Mouse (Mus musculus): ENCODE measurements around the gene Rnase4. TPM values are rescaled to one million over a fixed set of nuclear protein-coding genes. Genes with fewer than 3 reads are reported as not detected.

The Rnase4 gene
- polyA plus RNA-seq, 1 experiment from 2014 or later, result 6.7 TPM

- Histone ChIP-seq H3K4me3 (no peak overlapping the region), H3K4me1 (no peaks in the 10 kb centered on the region), H3K4me2 (no peak overlapping the region), H3K27me3 (no peaks in the 10 kb centered on the region), H3K36me3 (ENCODE audit: poor library complexity, severe bottlenecking) (no peaks in the 10 kb centered on the region), H3K27ac (no peak overlapping the region), H3K9ac (no peak overlapping the region), H3K9me3 (replicated peaks) (no peaks in the 10 kb centered on the region)
- no peak for ATAC-seq
These were observed 15.6 kb downstream of the Rnase4 start for GRCm38 (mm10) chr14:51106449-51106967.

DNA sequence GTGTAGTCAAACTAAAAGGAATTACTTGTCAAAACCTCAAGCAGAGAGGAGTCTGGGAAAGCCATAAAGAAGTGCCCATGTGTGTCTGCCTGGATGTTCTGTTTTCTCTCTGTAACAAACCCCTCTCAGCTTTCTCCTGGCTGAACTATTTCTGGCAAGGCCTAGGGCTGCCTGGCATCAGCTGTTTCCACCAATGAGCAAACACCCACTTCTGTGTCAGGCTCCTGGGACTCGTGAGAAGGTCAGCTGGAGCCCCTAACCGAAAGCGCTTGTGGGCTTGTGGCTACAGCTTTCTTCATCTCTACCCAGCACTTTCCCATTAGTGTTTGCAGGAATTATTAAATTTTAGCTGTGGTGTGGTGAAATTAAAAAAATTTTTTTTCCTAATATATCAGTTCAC lies 21.1 kb downstream of the Rnase4 start:
- ATAC-seq, result no peak
- Histone ChIP-seq H3K4me2 (no peak overlapping the region), H3K9me3 (replicated peaks) (no peaks in the 10 kb centered on the region), H3K4me3 (no peak overlapping the region), H3K36me3 (ENCODE audit: poor library complexity, severe bottlenecking) (no peaks in the 10 kb centered on the region), H3K9ac (no peak overlapping the region), H3K27ac (no peak overlapping the region), H3K4me1 (no peaks in the 10 kb centered on the region), H3K27me3 (no peaks in the 10 kb centered on the region)
- 80% methylated on average over 3 of the region's 3 CpGs for whole genome bisulfite sequencing

- Histone ChIP-seq H3K4me2 (no peak overlapping the region), H3K9ac (no peak overlapping the region)
- WGBS, result 26% methylated on average over 9 of the region's 9 CpGs
These were observed 22.6 kb downstream of the Rnase4 start for GRCm38 (mm10) chr14:51113476-51113875.

GRCm38 (mm10) chr14:51113916-51114560 lies 23.2 kb downstream of the Rnase4 start, which contains the start of gene Eddm3b:
Gene Eddm3b (plus strand): TSS chr14:51114426.
- H3K4me1 ChIP-seq, result no peaks in the 10 kb centered on the region
- no peak within 1 kb of the TSS for H3K4me2 ChIP-seq
- no peak within 1 kb of the TSS for H3K4me3 ChIP-seq
- no peaks in the 10 kb centered on the region; the same call in 1 of the 2 replicates for H3K9me3 ChIP-seq (replicated peaks)
- no peaks in the 10 kb centered on the region for H3K36me3 ChIP-seq (ENCODE audit: poor library complexity, severe bottlenecking)
- WGBS, result 45% methylated on average over 12 of the region's 12 CpGs
- no peaks in the 10 kb centered on the region for H3K27me3 ChIP-seq
- H3K27ac ChIP-seq, result no peak within 1 kb of the TSS
- no peak for ATAC-seq
- H3K9ac ChIP-seq, result no peak within 1 kb of the TSS

More at GRCm38 (mm10) chr14:51113476-51113875, 22.6 kb downstream of the Rnase4 start:
- no peaks in the 10 kb centered on the region for H3K36me3 ChIP-seq (ENCODE audit: poor library complexity, severe bottlenecking)
- no peak for ATAC-seq
- no peaks in the 10 kb centered on the region for H3K4me1 ChIP-seq
- no peaks in the 10 kb centered on the region for H3K27me3 ChIP-seq
- no peak overlapping the region for H3K27ac ChIP-seq
- H3K4me3 ChIP-seq, result no peak overlapping the region
- no peaks in the 10 kb centered on the region; the same call in 1 of the 2 replicates for H3K9me3 ChIP-seq (replicated peaks)

DNA sequence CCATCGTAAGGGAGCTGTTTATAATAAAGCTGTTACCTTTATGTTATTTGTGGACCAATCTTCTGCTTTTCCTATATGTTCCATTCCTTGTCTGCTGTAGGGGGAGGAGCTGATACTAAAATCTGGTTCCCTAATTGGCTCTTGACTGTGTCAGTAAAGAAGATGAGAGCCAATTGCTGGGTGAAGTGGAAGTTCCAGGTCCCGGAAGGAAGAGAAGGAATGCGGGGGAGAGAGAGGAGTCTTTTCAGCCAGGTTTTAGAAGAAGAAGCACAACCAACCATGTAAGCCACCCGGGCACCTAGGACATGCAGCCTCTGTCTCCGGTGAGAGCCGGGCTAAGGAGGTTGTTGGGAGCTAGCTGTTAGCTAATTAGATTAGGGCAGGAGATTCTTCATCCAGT lies 34.8 kb downstream of the Rnase4 start:
- H3K27ac ChIP-seq, result no peak overlapping the region
- H3K4me1 ChIP-seq, result no peaks in the 10 kb centered on the region
- H3K4me3 ChIP-seq, result no peak overlapping the region
- H3K9ac ChIP-seq, result no peak overlapping the region
- H3K27me3 ChIP-seq, result no peaks in the 10 kb centered on the region
- H3K4me2 ChIP-seq, result no peak overlapping the region
- ATAC-seq, result no peak
- WGBS, result 88% methylated on average over 6 of the region's 6 CpGs
- no peaks in the 10 kb centered on the region for H3K36me3 ChIP-seq (ENCODE audit: poor library complexity, severe bottlenecking)
- no peaks in the 10 kb centered on the region for H3K9me3 ChIP-seq (replicated peaks)

DNA sequence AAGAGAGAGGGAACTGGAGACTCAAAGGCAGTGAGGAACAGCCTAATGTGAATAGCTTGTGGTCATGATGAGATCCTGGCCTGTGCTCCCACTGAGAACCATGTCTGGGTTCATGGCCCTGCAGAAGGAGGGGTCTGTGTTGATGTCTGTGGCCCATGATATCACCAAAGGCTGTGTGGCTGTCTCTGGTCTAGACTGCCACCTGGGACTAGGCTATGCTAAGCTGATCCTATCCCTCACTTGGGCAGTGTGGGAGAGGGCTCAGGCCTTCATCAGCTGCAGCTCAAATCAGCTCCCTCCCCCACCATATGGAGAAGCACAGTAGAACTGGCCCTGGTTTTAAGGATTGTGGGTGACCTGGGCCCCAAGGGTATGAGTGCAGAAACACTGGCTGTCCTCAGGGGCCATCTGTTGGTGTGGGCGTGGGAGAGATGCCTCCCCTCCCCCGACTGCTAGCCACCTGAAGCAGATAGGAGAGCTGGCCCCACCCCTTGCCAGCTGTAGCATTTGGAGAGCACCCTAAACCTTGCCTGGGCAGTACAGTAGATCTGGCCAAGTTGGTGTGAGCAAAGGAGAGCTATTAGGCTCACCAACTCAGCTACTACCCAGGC lies 36.9 kb downstream of the Rnase4 start:
- H3K27me3 ChIP-seq, result no peaks in the 10 kb centered on the region
- H3K4me2 ChIP-seq, result no peak overlapping the region
- H3K4me1 ChIP-seq, result no peaks in the 10 kb centered on the region
- no peak overlapping the region for H3K4me3 ChIP-seq
- 79% methylated on average over 2 of the region's 2 CpGs for WGBS
- H3K9me3 ChIP-seq (replicated peaks), result no peaks in the 10 kb centered on the region
- no peak for ATAC-seq
- no peak overlapping the region for H3K9ac ChIP-seq
- no peak overlapping the region for H3K27ac ChIP-seq
- no peaks in the 10 kb centered on the region for H3K36me3 ChIP-seq (ENCODE audit: poor library complexity, severe bottlenecking)

GRCm38 (mm10) chr14:51128775-51129623 lies 38.1 kb downstream of the Rnase4 start:
- no peaks in the 10 kb centered on the region for H3K9me3 ChIP-seq (replicated peaks)
- H3K9ac ChIP-seq, result no peak overlapping the region
- H3K4me1 ChIP-seq, result no peaks in the 10 kb centered on the region
- H3K36me3 ChIP-seq (ENCODE audit: poor library complexity, severe bottlenecking), result no peaks in the 10 kb centered on the region
- ATAC-seq, result no peak
- H3K4me3 ChIP-seq, result no peak overlapping the region
- H3K27me3 ChIP-seq, result no peaks in the 10 kb centered on the region
- WGBS, result 87% methylated on average over 9 of the region's 9 CpGs
- H3K4me2 ChIP-seq, result no peak overlapping the region
- no peak overlapping the region for H3K27ac ChIP-seq

DNA sequence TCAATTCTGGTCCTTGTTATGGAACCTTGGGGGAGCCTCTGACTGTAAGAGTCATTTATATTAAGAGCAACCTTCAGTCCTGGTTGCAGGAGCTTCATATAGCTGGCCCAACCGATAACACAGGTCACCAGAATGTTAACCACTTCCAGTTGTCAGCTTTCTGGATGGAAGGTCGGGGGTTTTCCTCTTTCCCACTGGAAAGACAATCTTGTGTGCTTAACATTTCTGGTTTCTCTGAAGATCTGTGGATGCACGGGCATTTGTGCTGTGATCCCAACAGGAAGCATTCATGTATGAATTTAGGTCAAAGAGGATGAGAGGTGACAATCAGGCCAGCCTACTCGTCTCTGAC lies 38.7 kb downstream of the Rnase4 start:
- Histone ChIP-seq H3K4me1 (no peaks in the 10 kb centered on the region), H3K4me3 (no peak overlapping the region), H3K27ac (no peak overlapping the region), H3K9me3 (replicated peaks) (no peaks in the 10 kb centered on the region), H3K9ac (no peak overlapping the region), H3K27me3 (no peaks in the 10 kb centered on the region), H3K36me3 (ENCODE audit: poor library complexity, severe bottlenecking) (no peaks in the 10 kb centered on the region), H3K4me2 (no peak overlapping the region)
- 79% methylated on average over 4 of the region's 4 CpGs for WGBS
- ATAC-seq, result no peak

DNA sequence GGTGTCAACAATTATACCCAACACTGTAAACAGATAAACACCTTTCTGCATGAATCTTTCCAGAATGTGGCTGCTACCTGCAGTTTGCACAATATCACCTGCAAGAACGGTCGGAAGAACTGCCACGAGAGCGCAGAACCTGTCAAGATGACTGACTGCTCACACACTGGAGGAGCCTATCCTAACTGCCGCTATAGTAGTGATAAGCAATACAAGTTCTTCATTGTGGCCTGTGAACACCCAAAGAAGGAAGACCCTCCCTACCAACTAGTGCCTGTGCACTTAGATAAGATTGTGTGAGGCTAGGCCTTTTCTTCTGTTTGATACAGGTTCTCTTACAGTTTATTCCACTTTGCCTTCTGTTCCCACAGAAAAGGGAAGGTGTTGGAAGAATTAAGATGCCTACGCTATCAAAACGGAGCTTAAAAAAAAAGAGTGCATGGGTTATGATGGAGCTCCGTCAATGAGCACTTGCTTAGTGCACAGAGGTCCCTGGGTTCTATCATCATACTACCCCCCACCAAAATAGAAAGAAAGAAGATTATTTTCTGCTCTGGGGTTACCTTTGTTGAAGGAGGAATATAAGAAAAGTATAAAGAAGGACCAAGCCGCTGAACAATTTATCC lies 39.6 kb downstream of the Rnase4 start:
- Histone ChIP-seq H3K27ac (no peak overlapping the region), H3K36me3 (ENCODE audit: poor library complexity, severe bottlenecking) (no peaks in the 10 kb centered on the region), H3K9ac (no peak overlapping the region), H3K9me3 (replicated peaks) (no peaks in the 10 kb centered on the region), H3K27me3 (no peaks in the 10 kb centered on the region), H3K4me3 (no peak overlapping the region), H3K4me1 (no peaks in the 10 kb centered on the region), H3K4me2 (no peak overlapping the region)
- ATAC-seq, result no peak
- WGBS, result 96% methylated on average over 9 of the region's 9 CpGs

GRCm38 (mm10) chr14:51131086-51131815 lies 40.4 kb downstream of the Rnase4 start:
- Histone ChIP-seq H3K9ac (no peak overlapping the region), H3K36me3 (ENCODE audit: poor library complexity, severe bottlenecking) (no peaks in the 10 kb centered on the region), H3K27ac (no peak overlapping the region), H3K9me3 (replicated peaks) (no peaks in the 10 kb centered on the region), H3K4me1 (no peaks in the 10 kb centered on the region), H3K4me3 (no peak overlapping the region), H3K27me3 (no peaks in the 10 kb centered on the region), H3K4me2 (no peak overlapping the region)
- 78% methylated on average over 7 of the region's 7 CpGs for WGBS
- ATAC-seq, result no peak

DNA sequence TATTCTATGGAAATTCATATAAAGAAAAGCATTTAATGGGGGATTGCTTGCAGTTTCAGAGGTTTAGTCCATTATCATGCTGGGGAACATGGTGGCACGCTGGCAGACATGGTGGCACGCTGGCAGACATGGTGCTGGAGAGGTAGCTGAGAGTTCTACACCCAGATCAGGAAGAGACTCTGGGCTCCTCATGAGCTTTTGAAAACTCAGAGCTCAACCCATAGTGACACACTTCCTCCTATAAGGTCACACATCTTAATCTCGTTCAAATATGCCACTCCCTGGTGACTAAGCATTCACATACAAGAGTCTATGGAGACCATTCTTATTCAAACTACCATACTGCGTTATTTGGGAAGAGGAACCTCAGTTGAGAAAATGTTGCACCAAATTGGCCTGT lies 41.5 kb downstream of the Rnase4 start:
- Histone ChIP-seq H3K36me3 (ENCODE audit: poor library complexity, severe bottlenecking) (no peaks in the 10 kb centered on the region), H3K4me3 (no peak overlapping the region), H3K27ac (no peak overlapping the region), H3K9me3 (replicated peaks) (no peaks in the 10 kb centered on the region), H3K9ac (no peak overlapping the region), H3K4me1 (no peaks in the 10 kb centered on the region), H3K4me2 (no peak overlapping the region), H3K27me3 (no peaks in the 10 kb centered on the region)
- ATAC-seq, result no peak
- whole genome bisulfite sequencing, result 93% methylated on average over 4 of the region's 4 CpGs
